Mouse (Mus musculus) liver, embryonic 14.5 days (tissue): Measurements from ENCODE around the gene Gm3435. TPM values are rescaled to one million over a fixed set of nuclear protein-coding genes. Genes with fewer than 3 reads are reported as not detected.

Experiments
- ATAC-seq: fragments of 200-750 bp; cut with Nextera tagmentation; 2 replicates; pipeline ENCODE4 v1.8.0; 2017; ENCODE audit warnings: moderate number of reproducible peaks, mild to moderate bottlenecking, moderate library complexity; ENCODE audit not compliant: insufficient read depth
- DNase-seq, 3 experiments: peaks; one replicate each; pipeline ENCODE4 v3.0.0-alpha.2; 2012 to 2013; ENCODE audit warnings: low read depth in 3 of 3, low spot score in 3 of 3
- H3K27ac ChIP-seq: fragments of 300-500 bp; sonication (generic); 2 replicates; pipeline ENCODE4 v1.5.1; 2014; ENCODE audit warnings: moderate library complexity, mild to moderate bottlenecking, control low read depth, inconsistent platforms
- H3K27me3 ChIP-seq: fragments of 300-500 bp; sonication (generic); 2 replicates; pipeline ENCODE4 v1.6.1; 2014; ENCODE audit warnings: mild to moderate bottlenecking, low read length, moderate library complexity; ENCODE audit not compliant: control insufficient read depth, insufficient read depth
- H3K36me3 ChIP-seq: fragments of 300-500 bp; sonication (generic); replicated peaks from 2 replicates; pipeline ENCODE4 v1.6.1; 2014; ENCODE audit warnings: low read depth; ENCODE audit not compliant: control insufficient read depth, insufficient read depth
- H3K4me1 ChIP-seq, 2 experiments: fragments of 200-500 bp in 1 of 2; fragments of 300-500 bp in 1 of 2; sonication (generic) in 1 of 2; replicated peaks; 2 replicates each; pipeline ENCODE4 v1.6.1; 2012 to 2014; ENCODE audit warnings: antibody characterized with exemption in 1 of 2, inconsistent platforms in 1 of 2, low read length in 1 of 2; ENCODE audit not compliant: control insufficient read depth in 2 of 2, insufficient read depth in 2 of 2
- H3K4me2 ChIP-seq: fragments of 300-500 bp; sonication (generic); 2 replicates; pipeline ENCODE4 v1.6.1; 2014; ENCODE audit warnings: low read depth, mild to moderate bottlenecking, control low read depth, moderate library complexity
- H3K4me3 ChIP-seq, 2 experiments: fragments of 200-500 bp in 1 of 2; fragments of 300-500 bp in 1 of 2; sonication (generic) in 1 of 2; 2 replicates each; pipeline ENCODE4 v1.5.1; 2012 to 2014; ENCODE audit warnings: low read depth in 2 of 2, low read length in 2 of 2, mild to moderate bottlenecking in 2 of 2, control low read depth in 1 of 2, inconsistent platforms in 1 of 2, moderate library complexity in 1 of 2; ENCODE audit not compliant: insufficient read depth in 1 of 2
- H3K9ac ChIP-seq: fragments of 300-500 bp; sonication (generic); replicated peaks from 2 replicates; pipeline ENCODE4 v1.6.1; 2014; ENCODE audit warnings: mild to moderate bottlenecking, control low read depth, moderate library complexity
- H3K9me3 ChIP-seq: fragments of 300-500 bp; sonication (generic); 2 replicates; pipeline ENCODE4 v1.6.1; 2016; ENCODE audit warnings: low read length, mixed read lengths; ENCODE audit not compliant: control insufficient read depth
- CTCF ChIP-seq: IDR thresholded peaks from 2 replicates; pipeline ENCODE4 v1.5.1; 2016; ENCODE audit warnings: antibody characterized with exemption, low read depth, control low read depth
- EP300 ChIP-seq: IDR thresholded peaks from 2 replicates; pipeline ENCODE4 v1.6.1; 2016; ENCODE audit warnings: antibody characterized with exemption, low read depth
- WGBS: fragments of 180-500 bp; shearing (Covaris S2); extraction: QIAGEN DNeasy Blood & Tissue Kit; methylation state at CpG from one replicate; pipeline ENCODE4 v1.1.7; 2014; ENCODE audit not compliant: insufficient replicate concordance; 5-methylcytosine and 5-hydroxymethylcytosine counted together
- polyA plus RNA-seq, 2 experiments: library from polyadenylated mRNA; depleted of rRNA in 1 of 2; stranded (reverse) in 1 of 2; unstranded in 1 of 2; fragments of >200 nt; fragmentation: Nextera tagmentation in 1 of 2; extraction: Ambion mirVana in 1 of 2; gene quantifications; 2 replicates each; pipeline versions ENCODE4 v1.2.1 to v1.2.3; 2012 to 2014

Gene Gm3435
- polyA plus RNA-seq, 2 experiments = 2.7 to 3.1 TPM

- H3K4me3 ChIP-seq = no peak overlapping the region
- no peaks in the 10 kb centered on the region; the same call in 1 of the 2 replicates for H3K36me3 ChIP-seq
- DNase-seq (no peak), ATAC-seq (peak; percentile 42; the same call in 1 of the 2 replicates)
- TF ChIP-seq EP300 (no peak), CTCF (no peak)
- H3K27ac ChIP-seq = no peak overlapping the region
- H3K9ac ChIP-seq = no peak overlapping the region
- no peak overlapping the region for H3K4me2 ChIP-seq
- H3K9me3 ChIP-seq = no peaks in the 10 kb centered on the region
- peaks cover 0 to 17% of the 10 kb centered on the region in 2 experiments; a peak in 2 of 4 replicates for H3K4me1 ChIP-seq
- no peaks in the 10 kb centered on the region for H3K27me3 ChIP-seq
- WGBS = 34% methylated on average over 8 of the region's 8 CpGs
Measured at GRCm38 (mm10) chr17:15068040-15068792, 58.2 kb downstream of the Gm3435 start.

- Histone ChIP-seq H3K27me3 (no peaks in the 10 kb centered on the region), H3K9ac (no peak overlapping the region), H3K36me3 (no peaks in the 10 kb centered on the region), H3K4me3 (no peak overlapping the region), H3K9me3 (no peaks in the 10 kb centered on the region), H3K27ac (no peak overlapping the region), H3K4me2 (no peak overlapping the region), H3K4me1 (peaks cover 0 to 17% of the 10 kb centered on the region in 2 experiments; a peak in 2 of 4 replicates)
- DNase-seq (no peak), ATAC-seq (no peak)
- 39% methylated on average over 2 of the region's 2 CpGs for WGBS
- TF ChIP-seq CTCF = no peak
- no peak for TF ChIP-seq EP300
Measured at GRCm38 (mm10) chr17:15069124-15069523, 59.1 kb downstream of the Gm3435 start.

Other genes with a start within 250 kb of the Gm3435 start
- 0.51 and 0.86 TPM in 2 replicates for gene Wdr27, start 67.0 kb upstream of the Gm3435 start, polyA plus RNA-seq (2012; rRNA removed)
- 0.79 and 1.2 TPM in 2 replicates for gene Wdr27, start 67.0 kb upstream of the Gm3435 start, polyA plus RNA-seq (2014; fragmentation: Nextera tagmentation; extraction: Ambion mirVana)
- gene 1600012H06Rik, start 67.0 kb upstream of the Gm3435 start, polyA plus RNA-seq (2012; rRNA removed) = 4.2 and 6.4 TPM in 2 replicates
- gene 1600012H06Rik, start 67.0 kb upstream of the Gm3435 start, polyA plus RNA-seq (2014; fragmentation: Nextera tagmentation; extraction: Ambion mirVana) = 11.2 and 11.6 TPM in 2 replicates
- 52.2 and 82.6 TPM in 2 replicates for gene Phf10, start 48.9 kb upstream of the Gm3435 start, polyA plus RNA-seq (2012; rRNA removed)
- gene Phf10, start 48.9 kb upstream of the Gm3435 start, polyA plus RNA-seq (2014; fragmentation: Nextera tagmentation; extraction: Ambion mirVana) = 111 and 116 TPM in 2 replicates
- gene 9030025P20Rik, start 31.7 kb upstream of the Gm3435 start, polyA plus RNA-seq (2012; rRNA removed) = 3.8 and 5.3 TPM in 2 replicates
- gene 9030025P20Rik, start 31.7 kb upstream of the Gm3435 start, polyA plus RNA-seq (2014; fragmentation: Nextera tagmentation; extraction: Ambion mirVana) = 3.4 and 4.0 TPM in 2 replicates
- 0.61 TPM in 1 of 2 replicates, not detected in the other for gene Gm3417, start 31.4 kb upstream of the Gm3435 start, polyA plus RNA-seq (2012; rRNA removed)
- gene Gm3417, start 31.4 kb upstream of the Gm3435 start, polyA plus RNA-seq (2014; fragmentation: Nextera tagmentation; extraction: Ambion mirVana) = 0.57 and 0.98 TPM in 2 replicates
- 14.6 and 21.3 TPM in 2 replicates for gene Ermard, start 31.0 kb downstream of the Gm3435 start, polyA plus RNA-seq (2012; rRNA removed)
- 16.3 and 16.9 TPM in 2 replicates for gene Ermard, start 31.0 kb downstream of the Gm3435 start, polyA plus RNA-seq (2014; fragmentation: Nextera tagmentation; extraction: Ambion mirVana)
- 0.94 and 1.3 TPM in 2 replicates for gene Tcte3, start 31.3 kb downstream of the Gm3435 start, polyA plus RNA-seq (2012; rRNA removed)
- gene Tcte3, start 31.3 kb downstream of the Gm3435 start, polyA plus RNA-seq (2014; fragmentation: Nextera tagmentation; extraction: Ambion mirVana) = 2.1 and 2.9 TPM in 2 replicates
- 1.4 and 1.7 TPM in 2 replicates for gene Gm3448, start 31.4 kb downstream of the Gm3435 start, polyA plus RNA-seq (2012; rRNA removed)
- 3.6 and 4.0 TPM in 2 replicates for gene Gm3448, start 31.4 kb downstream of the Gm3435 start, polyA plus RNA-seq (2014; fragmentation: Nextera tagmentation; extraction: Ambion mirVana)